Mouse (Mus musculus) myocyte (in vitro differentiated cells): ENCODE results near the gene Tmx2.

Experiments
- E2F4 ChIP-seq: IDR thresholded peaks from one replicate; pipeline ENCODE4 v1.6.1; 2011; ENCODE audit warnings: mild to moderate bottlenecking, control low read depth, moderate library complexity; ENCODE audit not compliant: insufficient read depth
- MAX ChIP-seq: IDR thresholded peaks from one replicate; pipeline ENCODE4 v1.6.1; 2011; ENCODE audit warnings: low read depth, mild to moderate bottlenecking, control low read depth
- POLR2A ChIP-seq: IDR thresholded peaks from one replicate; pipeline ENCODE4 v1.6.1; 2011; ENCODE audit warnings: low read depth, mild to moderate bottlenecking, control low read depth, moderate library complexity; ENCODE audit not compliant: insufficient read length
- POLR2AphosphoS2 ChIP-seq: IDR thresholded peaks from one replicate; pipeline ENCODE4 v1.6.1; 2011; ENCODE audit warnings: low read depth, control low read depth; ENCODE audit not compliant: insufficient read length
- TCF12 ChIP-seq: IDR thresholded peaks from one replicate; pipeline ENCODE4 v1.6.1; 2011; ENCODE audit warnings: mild to moderate bottlenecking, control low read depth; ENCODE audit not compliant: poor library complexity, insufficient read depth, severe bottlenecking
- USF1 ChIP-seq: IDR thresholded peaks from one replicate; pipeline ENCODE4 v1.6.1; 2011; ENCODE audit warnings: low read depth, mild to moderate bottlenecking, control low read depth, moderate library complexity

GRCm38 (mm10) chr2:84705295-84705694 is 26.4 kb upstream of the Tmx2 start:
- no peak for TF ChIP-seq POLR2A
- no peak for TF ChIP-seq MAX
- TF ChIP-seq TCF12 = no peak
- no peak for TF ChIP-seq POLR2AphosphoS2
- TF ChIP-seq USF1 = no peak
- no peak for TF ChIP-seq E2F4
